Mouse (Mus musculus): Measurements from ENCODE around the gene A530064D06Rik. TPM values are rescaled to one million over a fixed set of nuclear protein-coding genes. Genes with fewer than 3 reads are reported as not detected.
"Not testable (repeated sequence)": the region's sequence is repeated elsewhere in the genome, so short reads cannot be mapped to it uniquely, and the experiment has no call there.

A530064D06Rik gene
- total RNA-seq (2021), result not detected

DNA sequence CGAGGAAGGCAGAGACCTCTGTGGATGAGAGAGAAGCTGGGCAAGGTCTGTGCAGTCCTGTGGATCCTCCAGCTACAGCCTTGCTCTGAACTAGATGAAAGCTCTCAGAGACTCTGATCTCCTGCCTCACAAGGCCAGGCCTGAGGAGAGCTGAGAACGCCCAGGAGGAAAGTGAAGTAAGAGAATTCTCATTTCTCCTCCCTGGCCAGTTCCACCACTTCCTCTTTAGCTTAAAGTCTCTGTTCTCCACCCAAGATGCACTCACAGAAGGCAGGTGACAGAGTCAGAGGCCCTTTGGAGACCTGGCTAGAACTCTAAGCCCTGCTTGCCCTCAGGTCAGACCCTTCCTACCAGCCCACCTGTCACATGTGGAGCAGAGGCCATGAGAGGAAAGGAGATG lies at the start of gene A530064D06Rik:
TSS of gene A530064D06Rik (minus strand) at position 173 of the 400 bp plus-strand sequence.
- intact Hi-C loops (cut with DNase I); DNase-seq: not testable (repeated sequence)

GRCm38 (mm10) chr17:48215429-48215828 lies 48.4 kb upstream of the A530064D06Rik start:
- intact Hi-C loops (cut with DNase I), result no loop called here
- DNase-seq, result no peak

GRCm38 (mm10) chr17:48213511-48213910 lies 46.4 kb upstream of the A530064D06Rik start:
- DNase-seq, result no peak
- intact Hi-C loops (cut with DNase I), result no loop called here

DNA sequence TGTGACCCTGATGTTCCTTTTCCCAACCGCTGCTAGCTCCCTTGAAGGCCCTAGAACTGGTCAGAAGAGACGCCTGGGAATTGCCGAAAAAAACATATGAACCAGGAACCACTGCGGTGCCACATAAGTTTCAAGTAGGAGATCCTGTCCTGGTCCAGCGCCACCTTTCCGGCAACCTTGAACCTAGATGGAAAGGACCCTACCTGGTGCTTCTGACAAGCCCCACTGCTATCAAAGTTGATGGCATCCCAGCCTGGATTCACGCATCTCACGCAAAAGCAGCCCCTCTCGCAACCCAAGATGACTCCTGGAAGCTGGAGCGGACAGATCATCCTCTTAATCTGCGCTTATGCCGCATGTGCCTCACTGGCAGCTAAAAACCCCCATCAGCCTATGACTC lies 45.5 kb upstream of the A530064D06Rik start:
- intact Hi-C loops (cut with DNase I), result no loop called here
- no peak for DNase-seq

GRCm38 (mm10) chr17:48203086-48203485 lies 36.0 kb upstream of the A530064D06Rik start:
- intact Hi-C loops (cut with DNase I), result no loop called here
- DNase-seq, result no peak

DNA sequence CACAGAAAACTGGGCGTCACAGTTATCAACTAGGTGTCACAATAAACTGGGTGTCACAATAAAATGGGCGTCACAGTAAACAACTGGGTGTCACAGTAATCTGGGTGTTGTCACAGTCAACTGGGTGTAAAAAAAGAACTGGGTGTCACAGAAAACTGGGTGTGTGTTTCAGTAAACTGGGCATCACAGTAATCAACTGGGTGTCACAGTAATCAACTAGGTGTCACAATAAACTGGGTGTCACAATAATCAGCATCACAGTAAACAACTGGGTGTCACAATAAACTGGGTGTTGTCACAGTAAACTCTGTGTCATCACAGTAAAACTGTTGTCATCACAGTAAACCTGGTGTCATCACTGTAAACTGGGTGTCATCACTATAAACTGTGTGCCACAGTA lies 25.3 kb upstream of the A530064D06Rik start:
- no peak for DNase-seq
- intact Hi-C loops (cut with DNase I), result no loop called here

GRCm38 (mm10) chr17:48185252-48185651 lies 18.2 kb upstream of the A530064D06Rik start:
- intact Hi-C loops (cut with DNase I), result no loop called here
- DNase-seq, result no peak

DNA sequence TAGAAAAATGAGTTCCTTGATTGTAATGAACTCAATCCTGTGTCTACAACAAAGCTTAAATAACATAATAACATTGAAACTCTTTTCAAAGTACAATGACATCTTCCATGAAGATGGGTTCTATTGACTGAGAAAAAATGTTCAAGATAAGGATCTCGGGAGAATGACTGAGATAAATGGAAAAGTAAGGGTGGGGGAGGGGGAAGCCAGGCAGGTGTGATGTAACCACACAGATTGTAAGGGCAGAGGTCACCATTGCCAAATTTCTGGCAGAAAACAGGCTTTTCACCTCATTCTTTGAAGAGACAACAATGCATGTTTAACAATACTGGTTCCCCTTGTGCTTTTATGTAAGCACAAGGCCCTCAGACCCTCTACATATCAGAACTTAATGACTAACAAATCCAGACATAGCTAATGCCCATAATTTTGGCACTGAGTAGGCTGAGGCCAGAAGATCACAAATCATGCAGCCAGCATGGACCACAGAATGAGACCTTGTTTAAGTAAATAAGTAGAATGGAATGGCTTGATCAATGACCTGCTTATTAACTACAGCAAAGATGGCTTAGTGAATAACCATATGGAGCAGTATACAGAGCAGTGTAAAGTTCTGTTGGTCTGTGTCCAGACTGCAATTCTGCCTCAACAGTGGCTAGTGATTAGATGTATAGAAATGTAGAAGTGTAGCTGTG lies 9.5 kb downstream of the A530064D06Rik start:
- intact Hi-C loops (cut with DNase I), result loop anchor here (2.0 kb wide), 1 partner anchor 23 kb away; no protein-coding TSS in a partner anchor
- no peak for DNase-seq

DNA sequence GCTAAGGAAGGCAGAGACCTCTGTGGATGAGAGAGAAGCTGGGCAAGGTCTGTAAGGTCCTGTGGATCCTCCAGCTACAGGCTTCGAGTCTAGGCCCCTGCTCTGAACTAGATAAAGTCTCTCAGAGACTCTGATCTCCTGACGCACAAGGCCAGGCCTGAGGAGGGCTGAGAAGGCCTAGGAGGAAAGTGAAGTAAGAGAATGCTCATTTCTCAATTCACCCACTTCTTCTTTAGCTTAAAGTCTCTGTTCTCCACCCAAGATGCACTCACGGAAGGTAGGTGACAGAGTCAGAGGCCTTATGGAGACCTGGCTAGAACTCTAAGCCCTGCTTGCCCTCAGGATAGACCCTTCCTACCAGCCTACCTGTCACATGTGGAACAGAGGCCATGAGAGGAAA lies 21.0 kb downstream of the A530064D06Rik start, which contains the start of gene 9830107B12Rik:
TSS of gene 9830107B12Rik (minus strand) at position 149 of the 400 bp plus-strand sequence.
- no peak for DNase-seq
- intact Hi-C loops (cut with DNase I), result no loop called here

GRCm38 (mm10) chr17:48132810-48133209 lies 34.3 kb downstream of the A530064D06Rik start:
- intact Hi-C loops (cut with DNase I), result no loop called here
- no peak for DNase-seq

- intact Hi-C loops (cut with DNase I), result no loop called here
- no peak for DNase-seq
Measured at GRCm38 (mm10) chr17:48120456-48120855, 46.6 kb downstream of the A530064D06Rik start.

DNA sequence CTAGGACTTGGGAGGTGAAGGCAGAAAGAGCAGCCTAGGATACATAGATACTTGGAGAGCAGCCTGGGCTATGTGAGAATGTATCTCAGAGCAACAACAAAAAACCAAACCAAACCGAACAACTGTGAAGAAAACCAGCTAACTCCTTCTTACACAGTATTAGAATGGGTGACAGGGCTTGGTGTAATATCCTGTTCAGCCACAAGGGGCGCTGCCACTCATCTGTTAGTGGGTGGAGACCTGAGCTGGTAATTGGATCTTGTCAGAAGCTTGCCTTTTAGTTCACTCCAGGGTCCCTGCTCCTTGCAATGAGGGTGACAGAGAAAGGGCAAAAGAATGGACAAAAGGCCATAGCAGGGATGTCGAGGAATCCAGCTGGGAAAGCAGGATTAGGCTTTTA lies 47.4 kb downstream of the A530064D06Rik start:
- DNase-seq, result peak; percentile 68 to 87
- intact Hi-C loops (cut with DNase I), result no loop called here

DNA sequence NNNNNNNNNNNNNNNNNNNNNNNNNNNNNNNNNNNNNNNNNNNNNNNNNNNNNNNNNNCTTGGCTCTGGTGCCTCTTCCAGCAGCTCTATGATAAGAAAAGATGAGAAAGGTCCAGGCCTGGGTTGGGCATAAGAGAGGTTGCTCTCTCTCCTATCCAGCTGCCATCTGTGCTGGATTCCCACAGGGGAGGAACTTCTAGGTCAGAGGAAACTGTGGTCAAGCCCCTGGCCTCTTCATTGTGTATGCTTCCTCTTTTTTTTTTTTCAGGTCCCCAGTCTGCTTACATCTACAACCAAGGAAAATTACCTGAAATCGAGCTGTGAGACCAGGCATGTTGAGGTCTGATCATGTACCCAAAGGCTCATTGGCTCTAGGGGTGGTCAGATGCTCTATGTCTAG lies 48.5 kb downstream of the A530064D06Rik start:
- DNase-seq, result no peak
- intact Hi-C loops (cut with DNase I), result no loop called here

GRCm38 (mm10) chr17:48110547-48111287 lies 56.4 kb downstream of the A530064D06Rik start:
- intact Hi-C loops (cut with DNase I), result no loop called here
- peak in 1 of 2 experiments; percentile 51 for DNase-seq

DNA sequence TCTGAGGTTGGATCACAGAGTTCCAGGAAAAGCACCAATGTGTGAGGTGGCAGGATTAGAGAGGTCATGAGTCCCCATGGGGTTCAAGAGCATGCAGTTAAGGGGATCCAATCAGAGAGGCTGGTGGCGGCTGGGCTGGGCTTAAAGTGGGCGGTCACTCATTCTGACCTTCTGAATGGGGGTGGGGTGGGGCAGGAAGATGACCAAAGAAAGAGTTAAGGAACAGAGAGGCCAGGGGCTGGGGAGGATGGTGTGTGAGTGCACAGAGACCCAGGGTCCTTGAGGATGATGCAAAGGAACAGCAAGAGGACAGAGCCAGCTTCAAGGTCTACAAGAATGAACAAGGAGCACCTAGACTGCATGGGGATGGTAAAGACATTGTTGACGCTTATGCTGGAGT lies 58.6 kb downstream of the A530064D06Rik start:
- no peak for DNase-seq
- intact Hi-C loops (cut with DNase I), result no loop called here

- intact Hi-C loops (cut with DNase I), result no loop called here
- no peak for DNase-seq
Measured at GRCm38 (mm10) chr17:48107862-48108261, 59.2 kb downstream of the A530064D06Rik start.

- intact Hi-C loops (cut with DNase I), result no loop called here
- no peak for DNase-seq
Measured at GRCm38 (mm10) chr17:48107333-48107732, 59.7 kb downstream of the A530064D06Rik start.

GRCm38 (mm10) chr17:48100441-48101417 lies 66.3 kb downstream of the A530064D06Rik start:
- peak; percentile 91 to 93 for DNase-seq
- intact Hi-C loops (cut with DNase I), result loop anchor here (1.0 kb wide), 2 partner anchors 227 to 307 kb away; no protein-coding TSS in a partner anchor

- intact Hi-C loops (cut with DNase I), result loop anchor here (5.0 kb wide), 1 partner anchor 238 kb away; no protein-coding TSS in a partner anchor
- DNase-seq, result no peak
Measured at GRCm38 (mm10) chr17:48099312-48099711, 67.8 kb downstream of the A530064D06Rik start.
